Mouse (Mus musculus) cortical plate, adult 2 months (tissue): ENCODE results near the gene Abca13. TPM values are rescaled to one million over a fixed set of nuclear protein-coding genes. Genes with fewer than 3 reads are reported as not detected.
"Not testable (repeated sequence)": the region's sequence is repeated elsewhere in the genome, so short reads cannot be mapped to it uniquely, and the experiment has no call there.

Experiments used
- H3K27ac ChIP-seq: fragments of 200-500 bp; 2 replicates; pipeline ENCODE4 v1.5.1; 2012; ENCODE audit warnings: low read length, control low read depth, inconsistent platforms; ENCODE audit not compliant: insufficient read depth
- H3K4me1 ChIP-seq: fragments of 200-500 bp; 2 replicates; pipeline ENCODE4 v1.6.1; 2011; ENCODE audit warnings: low read length; ENCODE audit not compliant: control insufficient read depth, insufficient read depth
- H3K4me3 ChIP-seq: fragments of 200-500 bp; 2 replicates; pipeline ENCODE4 v1.5.1; 2011; ENCODE audit warnings: mild to moderate bottlenecking, low read length, control low read depth; ENCODE audit not compliant: insufficient read depth
- CTCF ChIP-seq: fragments of 200-500 bp; IDR thresholded peaks from 2 replicates; pipeline ENCODE4 v1.5.1; 2011; ENCODE audit warnings: mild to moderate bottlenecking, control low read depth, low read length; ENCODE audit not compliant: insufficient read depth; ENCODE audit errors: extremely low read depth
- POLR2A ChIP-seq: fragments of 200-500 bp; IDR thresholded peaks from 2 replicates; pipeline ENCODE4 v1.6.1; 2011; ENCODE audit warnings: mild to moderate bottlenecking, low read length, control low read depth; ENCODE audit not compliant: insufficient read depth; ENCODE audit errors: extremely low read depth
- polyA plus RNA-seq: library from polyadenylated mRNA; depleted of rRNA; stranded (reverse); fragments of >200 nt; gene quantifications from 2 replicates; pipeline ENCODE4 v1.2.3, GENCODE M21; 2012

Gene Abca13
- polyA plus RNA-seq, 1 experiment: 0.04 TPM

GRCm38 (mm10) chr11:9373160-9373559, 181.4 kb downstream of the Abca13 start:
- TF ChIP-seq POLR2A (no peak), CTCF (no peak)
- Histone ChIP-seq H3K4me3 (no peak overlapping the region), H3K4me1 (no peaks in the 10 kb centered on the region)

GRCm38 (mm10) chr11:9374426-9374825, 182.7 kb downstream of the Abca13 start:
- not testable (repeated sequence) for H3K27ac ChIP-seq, H3K4me1 ChIP-seq, H3K4me3 ChIP-seq

More at GRCm38 (mm10) chr11:9373160-9373559, 181.4 kb downstream of the Abca13 start:
- H3K27ac ChIP-seq: no peak overlapping the region

- Histone ChIP-seq H3K4me1 (no peaks in the 10 kb centered on the region), H3K4me3 (no peak overlapping the region), H3K27ac (no peak overlapping the region)
- TF ChIP-seq CTCF: no peak
- no peak for TF ChIP-seq POLR2A
Observed at GRCm38 (mm10) chr11:9388520-9388919, 196.8 kb downstream of the Abca13 start.

- no peaks in the 10 kb centered on the region for H3K4me1 ChIP-seq
- TF ChIP-seq POLR2A (no peak), CTCF (no peak)
- no peak overlapping the region for H3K4me3 ChIP-seq
- no peak overlapping the region for H3K27ac ChIP-seq
Observed at GRCm38 (mm10) chr11:9416946-9417345, 225.2 kb downstream of the Abca13 start.

- TF ChIP-seq POLR2A (no peak), CTCF (no peak)
- Histone ChIP-seq H3K27ac (no peak overlapping the region), H3K4me3 (no peak overlapping the region), H3K4me1 (no peaks in the 10 kb centered on the region)
Observed at GRCm38 (mm10) chr11:9420205-9420604, 228.5 kb downstream of the Abca13 start.

- TF ChIP-seq CTCF (no peak), POLR2A (no peak)
- no peak overlapping the region for H3K4me3 ChIP-seq
- no peaks in the 10 kb centered on the region for H3K4me1 ChIP-seq
- H3K27ac ChIP-seq: no peak overlapping the region
Observed at GRCm38 (mm10) chr11:9427411-9427810, 235.7 kb downstream of the Abca13 start.

GRCm38 (mm10) chr11:9432807-9433206, 241.1 kb downstream of the Abca13 start:
- no peak overlapping the region for H3K27ac ChIP-seq
- no peak overlapping the region for H3K4me3 ChIP-seq
- no peaks in the 10 kb centered on the region for H3K4me1 ChIP-seq
- TF ChIP-seq CTCF (no peak), POLR2A (no peak)

GRCm38 (mm10) chr11:9436617-9437016, 244.9 kb downstream of the Abca13 start:
- Histone ChIP-seq H3K4me1 (no peaks in the 10 kb centered on the region; the same call in 1 of the 2 replicates), H3K4me3 (no peak overlapping the region), H3K27ac (no peak overlapping the region)
- no peak for TF ChIP-seq CTCF
- no peak for TF ChIP-seq POLR2A

GRCm38 (mm10) chr11:9439781-9440180, 248.0 kb downstream of the Abca13 start:
- Histone ChIP-seq H3K4me1 (no peaks in the 10 kb centered on the region; the same call in 1 of the 2 replicates), H3K27ac (no peak overlapping the region), H3K4me3 (no peak overlapping the region)
- TF ChIP-seq CTCF (no peak), POLR2A (no peak)

- Histone ChIP-seq H3K4me3 (no peak overlapping the region), H3K4me1 (no peaks in the 10 kb centered on the region; the same call in 1 of the 2 replicates)
Observed at GRCm38 (mm10) chr11:9441192-9441591, 249.4 kb downstream of the Abca13 start.

GRCm38 (mm10) chr11:9472400-9472799, 280.7 kb downstream of the Abca13 start:
- Histone ChIP-seq H3K27ac (no peak overlapping the region), H3K4me3 (no peak overlapping the region), H3K4me1 (no peaks in the 10 kb centered on the region)
- TF ChIP-seq CTCF: no peak
- TF ChIP-seq POLR2A: no peak

More at GRCm38 (mm10) chr11:9441192-9441591, 249.4 kb downstream of the Abca13 start:
- TF ChIP-seq POLR2A (no peak), CTCF (no peak)
- H3K27ac ChIP-seq: no peak overlapping the region
